Mouse (Mus musculus) forebrain, embryonic 15.5 days (tissue): ENCODE data around the gene Izumo4. TPM values are rescaled to one million over a fixed set of nuclear protein-coding genes. Genes with fewer than 3 reads are reported as not detected.

Experiments
- ATAC-seq: fragments of 200-750 bp; cut with Nextera tagmentation; replicated peaks from 2 replicates; pipeline ENCODE4 v1.8.0; 2017; ENCODE audit warnings: mild to moderate bottlenecking, moderate TSS enrichment, moderate library complexity
- H3K27ac ChIP-seq: fragments of 300-500 bp; sonication (generic); replicated peaks from 2 replicates; pipeline ENCODE4 v1.5.1; 2015; ENCODE audit warnings: mild to moderate bottlenecking, inconsistent platforms
- H3K27me3 ChIP-seq: fragments of 300-500 bp; sonication (generic); 2 replicates; pipeline ENCODE4 v1.6.1; 2015; ENCODE audit warnings: inconsistent platforms
- H3K36me3 ChIP-seq: fragments of 300-500 bp; sonication (generic); 2 replicates; pipeline ENCODE4 v1.6.1; 2015; ENCODE audit warnings: mild to moderate bottlenecking, inconsistent platforms
- H3K4me1 ChIP-seq: fragments of 300-500 bp; sonication (generic); 2 replicates; pipeline ENCODE4 v1.6.1; 2015; ENCODE audit warnings: inconsistent platforms
- H3K4me2 ChIP-seq: fragments of 300-500 bp; sonication (generic); replicated peaks from 2 replicates; pipeline ENCODE4 v1.6.1; 2015; ENCODE audit warnings: mild to moderate bottlenecking, inconsistent platforms
- H3K4me3 ChIP-seq: fragments of 300-500 bp; sonication (generic); 2 replicates; pipeline ENCODE4 v1.5.1; 2015; ENCODE audit warnings: mild to moderate bottlenecking, inconsistent platforms
- H3K9ac ChIP-seq: fragments of 300-500 bp; sonication (generic); replicated peaks from 2 replicates; pipeline ENCODE4 v1.6.1; 2015; ENCODE audit warnings: mild to moderate bottlenecking, inconsistent platforms
- H3K9me3 ChIP-seq: fragments of 300-500 bp; sonication (generic); 2 replicates; pipeline ENCODE4 v1.6.1; 2016; ENCODE audit warnings: inconsistent platforms
- WGBS: fragments of 180-500 bp; shearing (Covaris S2); methylation state at CpG from one replicate; pipeline ENCODE4 v1.1.7; 2015; ENCODE audit warnings: mixed read lengths; 5-methylcytosine and 5-hydroxymethylcytosine counted together
- polyA plus RNA-seq: library from polyadenylated mRNA; unstranded; fragments of >200 nt; fragmentation: Nextera tagmentation; extraction: Ambion mirVana; gene quantifications from 2 replicates; pipeline ENCODE4 v1.2.1, GENCODE M21; 2015

Gene Izumo4
- polyA plus RNA-seq, 1 experiment from 2014 or later, result 33.4 TPM

GRCm38 (mm10) chr10:80663485-80664196 is 38.3 kb upstream of the Izumo4 start:
- H3K36me3 ChIP-seq, result peaks cover 27% of the 10 kb centered on the region
- H3K4me2 ChIP-seq, result no peak overlapping the region
- H3K27ac ChIP-seq, result no peak overlapping the region
- ATAC-seq, result no peak
- no peaks in the 10 kb centered on the region for H3K27me3 ChIP-seq
- WGBS, result 63% methylated on average over 5 of the region's 5 CpGs
- no peak overlapping the region for H3K4me3 ChIP-seq
- no peaks in the 10 kb centered on the region for H3K9me3 ChIP-seq
- H3K4me1 ChIP-seq, result peaks cover 11% of the 10 kb centered on the region
- H3K9ac ChIP-seq, result no peak overlapping the region

DNA sequence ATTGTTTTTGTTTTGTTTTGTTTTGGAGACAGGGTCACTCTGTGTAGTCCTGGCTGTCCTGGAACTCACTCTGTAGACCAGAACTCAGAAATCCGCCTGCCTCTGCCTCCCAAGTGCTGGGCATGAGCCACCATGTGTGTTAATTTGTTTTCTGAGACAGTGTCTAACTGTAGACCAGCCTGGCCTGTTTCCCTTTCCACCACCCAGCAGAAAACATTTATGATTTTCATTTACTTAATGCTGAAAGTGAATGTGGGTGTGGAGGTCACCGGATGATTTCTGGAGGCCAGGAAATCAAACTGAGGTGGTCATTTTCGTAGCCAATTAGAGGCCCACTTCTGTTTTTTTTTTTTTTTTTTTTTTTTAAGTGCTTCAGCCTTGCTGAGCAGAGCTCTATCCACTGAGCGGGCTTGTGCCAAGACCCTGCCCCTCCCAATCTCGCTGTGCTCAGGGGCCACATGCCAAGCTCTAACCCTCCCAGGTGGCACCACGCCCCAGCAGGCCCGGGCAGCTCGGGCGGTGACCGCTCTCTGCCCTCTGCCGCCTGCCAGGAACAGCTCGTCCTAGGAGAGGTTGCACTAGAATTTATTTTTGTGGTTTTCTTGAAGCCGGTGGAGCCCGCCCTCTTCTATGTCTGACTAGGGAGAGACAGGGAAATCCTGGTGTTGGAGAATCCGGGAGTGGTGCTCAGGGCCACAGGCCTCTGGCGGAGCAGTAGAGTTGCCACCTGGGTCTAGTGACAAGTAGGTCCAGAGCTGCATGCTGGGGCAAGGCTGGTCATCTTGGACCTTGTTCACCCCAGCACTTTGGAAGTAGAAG is 37.6 kb upstream of the Izumo4 start:
- Histone ChIP-seq H3K4me2 (no peak overlapping the region), H3K4me3 (no peak overlapping the region), H3K27ac (peak overlapping the region; percentile 42; the same call in 1 of the 2 replicates), H3K9me3 (no peaks in the 10 kb centered on the region), H3K36me3 (peaks cover 35% of the 10 kb centered on the region), H3K9ac (no peak overlapping the region), H3K27me3 (no peaks in the 10 kb centered on the region), H3K4me1 (peaks cover 5% of the 10 kb centered on the region)
- 0 out of 2 replicates have a peak, but pooled peaks have one; percentile 10 for ATAC-seq
- WGBS, result 45% methylated on average over 16 of the region's 16 CpGs

DNA sequence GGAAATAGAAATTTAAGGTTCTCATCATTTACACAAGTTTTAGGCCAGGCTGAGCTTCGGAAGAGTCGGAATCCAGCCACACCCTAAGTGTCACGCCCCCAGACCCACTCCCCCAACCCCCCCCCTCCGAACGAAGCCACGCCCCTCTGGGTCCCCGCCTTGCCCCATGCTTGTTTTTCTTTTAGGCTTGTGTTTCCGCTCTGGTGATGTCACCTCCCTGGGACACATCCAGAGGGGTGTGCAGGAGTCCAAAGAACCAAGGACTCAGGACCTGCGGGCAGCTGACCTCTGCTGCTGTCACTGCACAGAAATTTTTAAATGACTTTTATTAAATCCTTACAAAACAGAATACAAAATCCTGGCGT is 37.0 kb upstream of the Izumo4 start:
- no peak overlapping the region for H3K27ac ChIP-seq
- H3K36me3 ChIP-seq, result peaks cover 40% of the 10 kb centered on the region
- H3K4me2 ChIP-seq, result no peak overlapping the region
- no peaks in the 10 kb centered on the region for H3K9me3 ChIP-seq
- no peak for ATAC-seq
- WGBS, result 16% methylated on average over 10 of the region's 10 CpGs
- no peak overlapping the region for H3K9ac ChIP-seq
- H3K27me3 ChIP-seq, result no peaks in the 10 kb centered on the region
- no peak overlapping the region for H3K4me3 ChIP-seq
- H3K4me1 ChIP-seq, result peaks cover 5% of the 10 kb centered on the region; the same call in 1 of the 2 replicates

DNA sequence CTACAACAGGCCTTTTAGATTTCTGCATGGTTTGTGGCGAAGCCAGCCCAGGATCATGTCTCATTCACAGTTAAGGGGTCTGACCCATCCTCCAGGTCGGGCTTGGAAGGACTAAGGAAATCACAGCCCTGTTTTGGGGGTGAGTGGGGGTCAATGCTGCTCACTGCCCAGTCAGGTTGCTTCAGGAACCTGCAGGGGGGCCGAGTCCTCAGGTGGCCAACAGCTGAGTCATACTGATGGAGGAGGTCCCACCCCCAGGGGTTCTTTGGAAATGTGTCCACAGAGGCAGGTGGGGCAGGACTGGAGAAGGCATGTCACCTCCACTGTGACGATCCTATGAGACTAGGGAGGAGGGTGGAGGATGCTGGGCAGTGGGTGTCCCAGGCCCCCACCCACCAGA is 36.5 kb upstream of the Izumo4 start:
- Histone ChIP-seq H3K4me1 (peaks cover 5% of the 10 kb centered on the region; the same call in 1 of the 2 replicates), H3K36me3 (peaks cover 45% of the 10 kb centered on the region), H3K27ac (no peak overlapping the region), H3K9ac (no peak overlapping the region), H3K27me3 (no peaks in the 10 kb centered on the region), H3K9me3 (no peaks in the 10 kb centered on the region), H3K4me3 (no peak overlapping the region), H3K4me2 (no peak overlapping the region)
- 66% methylated on average over 4 of the region's 4 CpGs for WGBS
- ATAC-seq, result no peak

- H3K4me3 ChIP-seq, result no peak overlapping the region
- peaks cover 5% of the 10 kb centered on the region; the same call in 1 of the 2 replicates for H3K4me1 ChIP-seq
- WGBS, result 82% methylated on average over 10 of the region's 10 CpGs
- no peak for ATAC-seq
- no peak overlapping the region for H3K4me2 ChIP-seq
- H3K9me3 ChIP-seq, result no peaks in the 10 kb centered on the region
- H3K27ac ChIP-seq, result no peak overlapping the region
- H3K9ac ChIP-seq, result no peak overlapping the region
- no peaks in the 10 kb centered on the region for H3K27me3 ChIP-seq
- peaks cover 51% of the 10 kb centered on the region for H3K36me3 ChIP-seq
These were observed 35.8 kb upstream of the Izumo4 start for GRCm38 (mm10) chr10:80665981-80666733.

DNA sequence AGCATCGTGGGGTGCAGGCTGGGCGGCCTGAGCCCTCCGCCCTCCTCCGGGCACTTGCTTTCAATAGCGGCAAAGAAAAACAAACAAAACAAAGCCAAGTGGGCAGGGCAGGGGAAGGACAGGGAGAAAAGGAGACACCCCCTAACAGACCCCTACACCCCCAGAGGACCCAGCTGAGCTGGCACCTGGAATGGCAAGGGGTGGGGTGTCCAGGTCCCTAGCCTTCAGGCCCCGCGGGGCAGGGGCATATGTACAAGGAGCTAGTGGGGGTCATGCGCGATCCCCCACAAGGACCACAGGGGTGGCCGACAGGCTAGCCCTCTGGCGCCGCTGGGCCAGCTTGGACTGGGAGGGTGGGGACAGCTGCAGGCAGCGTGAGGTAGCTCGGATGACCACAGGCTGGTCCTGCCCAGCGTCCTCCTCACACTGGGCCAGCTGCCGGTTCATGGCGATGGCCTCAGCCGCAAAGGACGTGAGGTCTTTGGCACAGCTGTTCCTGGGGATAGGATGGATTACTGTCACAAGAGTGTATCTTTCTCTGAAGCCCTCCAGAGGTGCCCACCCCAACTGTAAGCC is 35.1 kb upstream of the Izumo4 start:
- no peak overlapping the region for H3K9ac ChIP-seq
- ATAC-seq, result no peak
- H3K27ac ChIP-seq, result no peak overlapping the region
- WGBS, result 85% methylated on average over 19 of the region's 19 CpGs
- H3K4me1 ChIP-seq, result peaks cover 7% of the 10 kb centered on the region; the same call in 1 of the 2 replicates
- H3K9me3 ChIP-seq, result no peaks in the 10 kb centered on the region
- H3K27me3 ChIP-seq, result no peaks in the 10 kb centered on the region
- H3K4me2 ChIP-seq, result no peak overlapping the region
- peaks cover 58% of the 10 kb centered on the region for H3K36me3 ChIP-seq
- no peak overlapping the region for H3K4me3 ChIP-seq

GRCm38 (mm10) chr10:80668614-80669013 is 33.4 kb upstream of the Izumo4 start:
- H3K27ac ChIP-seq, result no peak overlapping the region
- no peak overlapping the region for H3K4me2 ChIP-seq
- peaks cover 60% of the 10 kb centered on the region for H3K36me3 ChIP-seq
- H3K4me1 ChIP-seq, result peaks cover 24% of the 10 kb centered on the region
- no peaks in the 10 kb centered on the region for H3K9me3 ChIP-seq
- H3K4me3 ChIP-seq, result no peak overlapping the region
- ATAC-seq, result no peak
- H3K9ac ChIP-seq, result no peak overlapping the region
- H3K27me3 ChIP-seq, result no peaks in the 10 kb centered on the region
- WGBS, result 90% methylated on average over 11 of the region's 11 CpGs

- WGBS, result 90% methylated on average over 12 of the region's 12 CpGs
- Histone ChIP-seq H3K27ac (no peak overlapping the region), H3K4me2 (no peak overlapping the region), H3K9ac (no peak overlapping the region), H3K36me3 (peaks cover 60% of the 10 kb centered on the region), H3K9me3 (no peaks in the 10 kb centered on the region), H3K4me1 (peaks cover 28% of the 10 kb centered on the region), H3K4me3 (no peak overlapping the region), H3K27me3 (no peaks in the 10 kb centered on the region)
- ATAC-seq, result no peak
These were observed 33.0 kb upstream of the Izumo4 start for GRCm38 (mm10) chr10:80669018-80669417.

- 91% methylated on average over 7 of the region's 7 CpGs for WGBS
- peaks cover 34% of the 10 kb centered on the region for H3K4me1 ChIP-seq
- no peak overlapping the region for H3K27ac ChIP-seq
- H3K9ac ChIP-seq, result no peak overlapping the region
- H3K4me3 ChIP-seq, result no peak overlapping the region
- no peak for ATAC-seq
- H3K36me3 ChIP-seq, result peaks cover 60% of the 10 kb centered on the region
- no peaks in the 10 kb centered on the region for H3K27me3 ChIP-seq
- no peak overlapping the region for H3K4me2 ChIP-seq
- no peaks in the 10 kb centered on the region for H3K9me3 ChIP-seq
These were observed 32.1 kb upstream of the Izumo4 start for GRCm38 (mm10) chr10:80669737-80670485.

DNA sequence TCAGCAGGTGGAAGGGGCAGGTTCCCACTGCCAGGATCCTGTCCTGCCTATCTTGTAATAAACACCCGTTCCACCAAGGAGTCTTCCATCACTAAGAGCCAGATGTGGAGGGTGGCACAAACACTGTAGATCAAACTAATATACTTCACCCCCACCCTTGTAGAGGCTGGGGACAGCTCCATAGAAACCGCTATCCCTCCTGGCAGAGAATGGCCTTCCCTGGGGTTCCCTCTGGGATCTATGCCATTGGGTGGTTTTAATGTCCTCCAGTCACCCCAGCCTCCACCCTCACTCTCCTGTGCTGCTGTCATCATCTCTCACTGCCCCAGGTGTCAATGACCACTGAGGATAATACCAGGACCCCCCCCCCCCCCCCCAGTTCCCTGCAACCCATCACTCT is 31.5 kb upstream of the Izumo4 start:
- ATAC-seq, result no peak
- Histone ChIP-seq H3K4me1 (peaks cover 35% of the 10 kb centered on the region), H3K36me3 (peaks cover 60% of the 10 kb centered on the region), H3K27me3 (no peaks in the 10 kb centered on the region), H3K4me3 (no peak overlapping the region), H3K9me3 (no peaks in the 10 kb centered on the region), H3K4me2 (no peak overlapping the region), H3K27ac (no peak overlapping the region), H3K9ac (no peak overlapping the region)
- WGBS, result 80% methylated on average over 2 of the region's 2 CpGs

DNA sequence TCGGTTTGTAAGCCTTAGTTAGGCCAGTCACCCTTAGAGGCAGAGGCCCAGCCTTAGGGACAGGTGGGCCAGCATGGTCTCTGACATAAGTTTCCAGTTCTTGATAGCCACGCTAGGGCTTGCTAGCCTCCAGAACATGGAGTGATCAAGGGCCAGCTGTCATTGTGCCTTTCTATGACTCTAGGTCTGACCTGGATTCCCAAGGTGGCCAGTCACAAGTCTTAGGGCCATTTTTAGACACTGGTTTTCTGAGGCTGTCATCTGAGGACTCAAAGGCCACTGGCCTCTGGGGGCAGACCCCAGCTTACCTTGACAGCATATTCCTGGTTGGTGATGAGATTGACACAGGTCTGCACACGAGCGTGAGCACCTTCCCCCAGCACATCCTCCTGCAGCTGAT is 30.7 kb upstream of the Izumo4 start:
- no peak overlapping the region for H3K4me3 ChIP-seq
- WGBS, result 95% methylated on average over 4 of the region's 4 CpGs

More for the DNA sequence above, 30.7 kb upstream of the Izumo4 start:
- Histone ChIP-seq H3K4me1 (peaks cover 35% of the 10 kb centered on the region), H3K9me3 (no peaks in the 10 kb centered on the region), H3K27me3 (no peaks in the 10 kb centered on the region), H3K4me2 (no peak overlapping the region), H3K9ac (no peak overlapping the region), H3K36me3 (peaks cover 57% of the 10 kb centered on the region), H3K27ac (no peak overlapping the region)
- ATAC-seq, result no peak
